Mouse (Mus musculus) erythroblast, embryonic 14.5 days (primary cell): Measurements from ENCODE around the gene Arhgap22.

Source experiments
- GATA1 ChIP-seq: IDR thresholded peaks from 2 replicates; pipeline ENCODE4 v1.6.1; 2012; ENCODE audit warnings: low read length, inconsistent platforms, mixed read lengths
- TAL1 ChIP-seq: IDR thresholded peaks from 3 replicates; pipeline ENCODE4 v1.6.1; 2012; ENCODE audit warnings: low read length, inconsistent platforms, mixed read lengths

DNA sequence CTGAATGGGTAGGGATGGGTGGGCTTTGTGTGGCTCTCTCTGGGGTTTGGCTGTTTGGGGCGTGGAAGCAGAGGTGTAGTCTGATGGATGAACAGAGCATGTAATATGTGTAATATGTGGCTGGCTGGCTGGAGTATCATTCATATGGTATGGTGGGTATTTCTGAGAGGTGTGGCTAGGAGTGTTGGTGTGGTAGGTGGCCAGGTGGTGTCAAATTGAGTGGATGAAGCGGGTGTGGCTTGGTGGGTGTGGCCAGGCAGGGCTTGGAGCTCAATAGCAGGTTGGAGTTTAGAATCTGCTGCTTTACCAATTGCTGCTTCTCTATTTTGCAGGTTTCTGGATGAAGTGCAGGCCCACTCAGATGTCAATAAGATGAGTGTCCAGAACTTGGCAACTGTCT is 150.2 kb downstream of the Arhgap22 start:
- TF ChIP-seq GATA1: no peak
- TF ChIP-seq TAL1: no peak
